Mouse (Mus musculus): ENCODE data around the gene Zbtb25.
A peak's percentile ranks its signal among the peaks of the same experiment; 100 is the strongest.

GRCm38 (mm10) chr12:76376649-76377048, 7.2 kb upstream of the Zbtb25 start:
- TF ChIP-seq POLR2A (IDR thresholded peaks at IDR 0.05; ENCODE audit: extremely low read depth, insufficient read depth, low read length) (no peak), CTCF (IDR thresholded peaks at IDR 0.05; ENCODE audit: extremely low read depth, insufficient read depth, low read length) (peak; percentile 39; the same call in 1 of the 2 replicates)

Data from cortical plate, adult 2 months (tissue).